ENCODE assay signal across 24 mouse cellular contexts in genomic region chr16:56079419-56079818, GRCm38 (mm10). TPM values are rescaled to one million over a fixed set of nuclear protein-coding genes. Genes with fewer than 3 reads are reported as not detected.
A peak's percentile ranks its signal among the peaks of the same experiment; 100 is the strongest.
DNase-seq lines count a peak whose midpoint lies in the region; ATAC-seq and TF ChIP-seq lines count a peak whose summit lies in the region.
"Had no signal": no experiment of that assay in that cellular context is flagged by ENCODE, and none has a peak within 500 bp of the region (broad histone marks: within the 10 kb centered on the region; RNA-seq: fewer than 3 reads in every experiment).

No protein-coding gene starts in this region.

- H3K36me3 ChIP-seq in embryonic facial prominence, embryonic 15.5 days = no peaks in the 10 kb centered on the region; the same call in 1 of the 2 replicates
- H3K36me3 ChIP-seq in embryonic facial prominence, embryonic 10.5 days (replicated peaks) = peaks cover 18% of the 10 kb centered on the region
- H3K36me3 ChIP-seq in CH12.LX (replicated peaks in 1 of 2; ENCODE audit: control insufficient read depth in 1 of 2, insufficient read depth in 1 of 2, low read length in 1 of 2) (peaks cover 0 to 24% of the 10 kb centered on the region in 2 experiments), ES-E14 (ENCODE audit: control insufficient read depth, insufficient read depth, low read length, poor library complexity, severe bottlenecking) (no peaks in the 10 kb centered on the region), MEL (ENCODE audit: control insufficient read depth in 1 of 2, insufficient read depth in 2 of 2, low read length in 2 of 2) (peaks cover 0 to 12% of the 10 kb centered on the region in 2 experiments; a peak in 3 of 4 replicates)

- H3K27ac ChIP-seq in embryonic facial prominence, embryonic 15.5 days (replicated peaks) = peak overlapping the region; percentile 40; the same call in 1 of the 2 replicates
- H3K27ac ChIP-seq in embryonic facial prominence, embryonic 10.5 days (replicated peaks) = no peak overlapping the region
- H3K27ac ChIP-seq in CH12.LX (ENCODE audit: insufficient read depth, low read depth) = no peak overlapping the region
- H3K27ac ChIP-seq in ES-E14 (ENCODE audit: insufficient read depth, low read depth, low read length, poor library complexity, severe bottlenecking) = no peak overlapping the region
- no peak overlapping the region for H3K27ac ChIP-seq in MEL (ENCODE audit: control insufficient read depth, low read depth, low read length)

- no peak for TF ChIP-seq RAD21 in CH12.LX (IDR thresholded peaks at IDR 0.05; ENCODE audit: low read depth, low read length)
- TF ChIP-seq RAD21 in MEL (IDR thresholded peaks at IDR 0.05; ENCODE audit: low read depth, low read length) = no peak

- in situ Hi-C loops in CH12.LX (cut with MboI; ENCODE audit: low pct_ligation_motif_present, low pct_unique_long_range_greater_than_20kb, low sequenced_read_pairs) = no loop called here
- in situ Hi-C loops in ES-E14 (cut with MboI; ENCODE audit: low sequenced_read_pairs in 2 of 2, unreplicated experiment in 2 of 2) = no loop called here

- DNase-seq in embryonic facial prominence, embryonic 10.5 days (ENCODE audit: low spot score) = no peak
- no peak for DNase-seq in CH12.LX (ENCODE audit: extremely low read depth)
- no peak for DNase-seq in ES-E14 (ENCODE audit: low read depth, low spot score)
- DNase-seq in MEL (ENCODE audit: low read depth, low spot score) = no peak
- DNase-seq in testis, postnatal 10 days (ENCODE audit: low spot score) = no peak
- DNase-seq: adrenal gland, adult 2 months; adrenal gland, adult 8-10 months; adrenal gland, postnatal 10 days; adrenal gland, postnatal 14 days; adrenal gland, postnatal 25 days; adrenal gland, postnatal 36 days; B cell, adult 2 months; cerebellum, adult 11 months; cerebellum, adult 11-12 months; cerebellum, adult 18-20 months; cerebellum, adult 2 months; cerebellum, adult 8-10 months; cerebellum, adult 9-10 months had no signal

- TF ChIP-seq EP300 in CH12.LX (IDR thresholded peaks at IDR 0.05; ENCODE audit: low read length) (no peak), MEL (IDR thresholded peaks at IDR 0.05; ENCODE audit: low read depth in 1 of 2, low read length in 2 of 2) (no peak)

- H3K9ac ChIP-seq in embryonic facial prominence, embryonic 15.5 days = no peak overlapping the region
- H3K9ac ChIP-seq in CH12.LX (ENCODE audit: insufficient read depth, low read depth) (no peak overlapping the region), ES-E14 (ENCODE audit: insufficient read depth, low read depth, low read length, poor library complexity, severe bottlenecking) (no peak overlapping the region), MEL (ENCODE audit: control insufficient read depth, low read depth, low read length, poor library complexity, severe bottlenecking) (no peak overlapping the region)

- H3K27me3 ChIP-seq in embryonic facial prominence, embryonic 15.5 days = no peaks in the 10 kb centered on the region
- H3K27me3 ChIP-seq in embryonic facial prominence, embryonic 10.5 days (replicated peaks; ENCODE audit: low read depth, poor library complexity, severe bottlenecking) = no peaks in the 10 kb centered on the region
- no peaks in the 10 kb centered on the region for H3K27me3 ChIP-seq in CH12.LX (replicated peaks)
- H3K27me3 ChIP-seq in MEL (ENCODE audit: control insufficient read depth in 1 of 2, insufficient read depth in 2 of 2, low read length in 2 of 2) = no peaks in the 10 kb centered on the region
- H3K27me3 ChIP-seq: Patski had no signal

- ATAC-seq in embryonic facial prominence, embryonic 15.5 days (ENCODE audit: insufficient number of reproducible peaks, low FRiP score, low TSS enrichment, low read depth) = no peak
- ATAC-seq in activated CD4-positive, CD25-positive, alpha-beta regulatory T cell, adult 4 months = no peak
- no peak for ATAC-seq in frontal cortex, adult (ENCODE audit: low TSS enrichment)
- ATAC-seq: CD4-positive, CD25-positive, alpha-beta regulatory T cell, adult 4 months; Patski had no signal

- no peak overlapping the region for H3K4me3 ChIP-seq in embryonic facial prominence, embryonic 15.5 days (replicated peaks)
- no peak overlapping the region for H3K4me3 ChIP-seq in embryonic facial prominence, embryonic 10.5 days
- no peak overlapping the region for H3K4me3 ChIP-seq in CH12.LX (replicated peaks in 1 of 3; ENCODE audit: low read depth in 2 of 3, low read length in 2 of 3, poor library complexity in 1 of 3)
- H3K4me3 ChIP-seq in ES-E14 (ENCODE audit: insufficient read depth in 1 of 2, low read depth in 1 of 2, low read length in 2 of 2, poor library complexity in 1 of 2, severe bottlenecking in 1 of 2) = no peak overlapping the region
- H3K4me3 ChIP-seq in MEL (ENCODE audit: control insufficient read depth in 1 of 2, insufficient read depth in 1 of 2, low read depth in 2 of 2, low read length in 2 of 2) = no peak overlapping the region

- 90% methylated on average over 1 of the region's 1 CpGs for WGBS in embryonic facial prominence, embryonic 15.5 days
- WGBS in embryonic facial prominence, embryonic 10.5 days = 97% methylated on average over 1 of the region's 1 CpGs

- TF ChIP-seq POLR2A in CH12.LX (IDR thresholded peaks at IDR 0.05; ENCODE audit: low read depth, low read length) = no peak
- TF ChIP-seq POLR2A in MEL (IDR thresholded peaks at IDR 0.05; ENCODE audit: control insufficient read depth in 1 of 2, insufficient read depth in 1 of 2, low read depth in 1 of 2, low read length in 2 of 2, poor library complexity in 1 of 2) = no peak

- H3K79me2 ChIP-seq in CH12.LX (replicated peaks; ENCODE audit: control insufficient read depth, extremely low read depth, insufficient read depth, poor library complexity, severe bottlenecking) = peaks cover 4% of the 10 kb centered on the region
- H3K79me2 ChIP-seq in MEL (ENCODE audit: control insufficient read depth, insufficient read depth, low read length, poor library complexity) = peaks cover 9% of the 10 kb centered on the region

- H3K9me3 ChIP-seq in embryonic facial prominence, embryonic 15.5 days (replicated peaks) = no peaks in the 10 kb centered on the region
- H3K9me3 ChIP-seq in embryonic facial prominence, embryonic 10.5 days = no peaks in the 10 kb centered on the region
- H3K9me3 ChIP-seq in CH12.LX (replicated peaks; ENCODE audit: low read length) (no peaks in the 10 kb centered on the region), ES-E14 (ENCODE audit: control insufficient read depth, insufficient read depth, low read depth, low read length) (no peaks in the 10 kb centered on the region), MEL (replicated peaks; ENCODE audit: insufficient read depth, low read length) (no peaks in the 10 kb centered on the region)
- H3K9me3 ChIP-seq: G1E had no signal

- H3K4me2 ChIP-seq in embryonic facial prominence, embryonic 15.5 days (replicated peaks) = no peak overlapping the region
- no peak overlapping the region for H3K4me2 ChIP-seq in CH12.LX (ENCODE audit: insufficient read depth, low read depth, poor library complexity, severe bottlenecking)

- H3K4me1 ChIP-seq in embryonic facial prominence, embryonic 15.5 days = peaks cover 11% of the 10 kb centered on the region; the same call in 1 of the 2 replicates
- H3K4me1 ChIP-seq in embryonic facial prominence, embryonic 10.5 days = peaks cover 11% of the 10 kb centered on the region
- peaks cover 3 to 22% of the 10 kb centered on the region in 2 experiments; a peak in 3 of 4 replicates for H3K4me1 ChIP-seq in CH12.LX (ENCODE audit: control insufficient read depth in 1 of 2, insufficient read depth in 2 of 2)
- H3K4me1 ChIP-seq in ES-E14 (ENCODE audit: control insufficient read depth in 2 of 2, insufficient read depth in 2 of 2, low read length in 2 of 2, poor library complexity in 1 of 2) = peaks cover 0 to 3% of the 10 kb centered on the region in 2 experiments; a peak in 1 of 4 replicates
- peaks cover 4 to 7% of the 10 kb centered on the region in 2 experiments; a peak in 3 of 4 replicates for H3K4me1 ChIP-seq in MEL (ENCODE audit: control insufficient read depth in 1 of 2, insufficient read depth in 2 of 2, low read length in 2 of 2)

- TF ChIP-seq CTCF in CH12.LX (conservative IDR thresholded peaks at IDR 0.05 in 1 of 2, IDR thresholded peaks at IDR 0.05 in 1 of 2; ENCODE audit: low read depth in 2 of 2, low read length in 2 of 2) (no peak), MEL (IDR thresholded peaks at IDR 0.05 in 2 of 3, conservative IDR thresholded peaks at IDR 0.05 in 1 of 3; ENCODE audit: control insufficient read depth in 1 of 3, insufficient read depth in 1 of 3, low read depth in 2 of 3, low read length in 3 of 3, poor library complexity in 1 of 3, severe bottlenecking in 1 of 3) (no peak)

- dilution Hi-C loops in CH12.LX (cut with MboI; ENCODE audit: extremely low pct_ligation_motif_present, extremely low pct_unique_long_range_greater_than_20kb, low sequenced_read_pairs) = no loop called here

RNA-seq across cellular contexts. Expression of gene Senp7, which starts 31.3 kb away (rescaled TPM):
- polyA plus RNA-seq in embryonic facial prominence, embryonic 15.5 days (2015; fragmentation: Nextera tagmentation; extraction: Ambion mirVana) = 29.9 and 33.1 TPM in 2 replicates
- 30.9 and 35.3 TPM in 2 replicates for polyA plus RNA-seq in embryonic facial prominence, embryonic 10.5 days (2016; fragmentation: Nextera tagmentation; extraction: Ambion mirVana)
- total RNA-seq in CH12.LX (2012; rRNA removed) (9.9 and 12.3 TPM in 2 replicates), CH12.LX (2014; rRNA removed) (15.5 and 16.5 TPM in 2 replicates), ES-E14 (2012; rRNA removed) (3.4 and 6.2 TPM in 2 replicates), MEL (2012; rRNA removed) (7.7 and 8.1 TPM in 2 replicates)
- polyA plus RNA-seq in CH12.LX (2012; ENCODE audit: insufficient read length, low read depth) (23.7 and 26.4 TPM in 2 replicates), MEL (2012; ENCODE audit: insufficient read depth in 1 of 2, insufficient read length in 2 of 2, low read depth in 1 of 2, low replicate concordance in 2 of 2, missing spikeins in 1 of 2) (10 to 100 TPM in 1 of 2 experiments, not detected in 1; 15.0 TPM)
- polyA plus RNA-seq in activated CD4-positive, CD25-positive, alpha-beta regulatory T cell, adult 4 months (2017; shearing (Covaris generic)) = 10 to 100 TPM; 51.4 to 54.0 TPM

RNA-seq across cellular contexts. Expression of gene Trmt10c, which starts 41.8 kb away (rescaled TPM):
- polyA plus RNA-seq in embryonic facial prominence, embryonic 15.5 days (2015; fragmentation: Nextera tagmentation; extraction: Ambion mirVana) = 22.0 and 23.0 TPM in 2 replicates
- 33.6 TPM in 2 replicates for polyA plus RNA-seq in embryonic facial prominence, embryonic 10.5 days (2016; fragmentation: Nextera tagmentation; extraction: Ambion mirVana)
- total RNA-seq in CH12.LX (2012; rRNA removed) = 23.4 and 32.5 TPM in 2 replicates
- total RNA-seq in CH12.LX (2014; rRNA removed) = 63.0 and 63.5 TPM in 2 replicates
- 26.6 and 30.1 TPM in 2 replicates for polyA plus RNA-seq in CH12.LX (2012; ENCODE audit: insufficient read length, low read depth)
- 15.9 and 21.6 TPM in 2 replicates for total RNA-seq in ES-E14 (2012; rRNA removed)
- 28.7 and 32.3 TPM in 2 replicates for total RNA-seq in MEL (2012; rRNA removed)
- 10 to 100 TPM; 16.5 to 48.5 TPM for polyA plus RNA-seq in MEL (2012; ENCODE audit: insufficient read depth in 1 of 2, insufficient read length in 2 of 2, low read depth in 1 of 2, low replicate concordance in 2 of 2, missing spikeins in 1 of 2)
- polyA plus RNA-seq in activated CD4-positive, CD25-positive, alpha-beta regulatory T cell, adult 4 months (2017; shearing (Covaris generic)) = 10 to 100 TPM; 25.4 to 29.0 TPM

RNA-seq across cellular contexts. Expression of gene Pcnp, which starts 49.9 kb away (rescaled TPM):
- polyA plus RNA-seq in embryonic facial prominence, embryonic 15.5 days (2015; fragmentation: Nextera tagmentation; extraction: Ambion mirVana) = 211 and 218 TPM in 2 replicates
- polyA plus RNA-seq in embryonic facial prominence, embryonic 10.5 days (2016; fragmentation: Nextera tagmentation; extraction: Ambion mirVana) = 307 and 319 TPM in 2 replicates
- total RNA-seq in CH12.LX (2012; rRNA removed) = 67.4 and 79.5 TPM in 2 replicates
- 177 and 208 TPM in 2 replicates for total RNA-seq in CH12.LX (2014; rRNA removed)
- 137 and 154 TPM in 2 replicates for polyA plus RNA-seq in CH12.LX (2012; ENCODE audit: insufficient read length, low read depth)
- total RNA-seq in ES-E14 (2012; rRNA removed) = 52.6 and 58.7 TPM in 2 replicates
- 70.9 and 79.1 TPM in 2 replicates for total RNA-seq in MEL (2012; rRNA removed)
- polyA plus RNA-seq in MEL (2012; ENCODE audit: insufficient read depth in 1 of 2, insufficient read length in 2 of 2, low read depth in 1 of 2, low replicate concordance in 2 of 2, missing spikeins in 1 of 2) = 100 to 1,000 TPM in 1 of 2 experiments, 10 to 100 TPM in 1; 88.5 to 128 TPM
- polyA plus RNA-seq in activated CD4-positive, CD25-positive, alpha-beta regulatory T cell, adult 4 months (2017; shearing (Covaris generic)) = 100 to 1,000 TPM; 227 to 239 TPM
